ENCODE assay signal across 10 mouse cellular contexts in genomic region chr10:21636711-21637081, GRCm38 (mm10). TPM values are rescaled to one million over a fixed set of nuclear protein-coding genes. Genes with fewer than 3 reads are reported as not detected.
A peak's percentile ranks its signal among the peaks of the same experiment; 100 is the strongest.
DNase-seq lines count a peak whose midpoint lies in the region; ATAC-seq and TF ChIP-seq lines count a peak whose summit lies in the region.
"Had no signal": no experiment of that assay in that cellular context is flagged by ENCODE, and none has a peak within 500 bp of the region (broad histone marks: within the 10 kb centered on the region; RNA-seq: fewer than 3 reads in every experiment).

No protein-coding gene starts in this region.

- TF ChIP-seq EP300 in MEL (IDR thresholded peaks at IDR 0.05; ENCODE audit: low read depth in 1 of 2, low read length in 2 of 2), result no peak

- 30% methylated on average over 6 of the region's 6 CpGs for WGBS in heart, embryonic 14.5 days
- WGBS in forebrain, embryonic 11.5 days, result 85% methylated on average over 6 of the region's 6 CpGs

- no peak overlapping the region for H3K9ac ChIP-seq in MEL (ENCODE audit: control insufficient read depth, low read depth, low read length, poor library complexity, severe bottlenecking)
- H3K9ac ChIP-seq in heart, embryonic 14.5 days (ENCODE audit: low read length), result no peak overlapping the region
- no peak overlapping the region for H3K9ac ChIP-seq in forebrain, embryonic 11.5 days (ENCODE audit: low read length)
- H3K9ac ChIP-seq: limb, embryonic 12.5 days had no signal

- no peak overlapping the region for H3K27ac ChIP-seq in MEL (ENCODE audit: control insufficient read depth, low read depth, low read length)
- peak overlapping the region in 1 of 2 experiments; percentile 29; a peak in 2 of 4 replicates for H3K27ac ChIP-seq in heart, embryonic 14.5 days (replicated peaks in 1 of 2; ENCODE audit: control insufficient read depth in 1 of 2, insufficient read depth in 1 of 2, low read depth in 2 of 2, low read length in 2 of 2)
- H3K27ac ChIP-seq in forebrain, embryonic 11.5 days (ENCODE audit: low read depth, low read length), result no peak overlapping the region

- peaks cover 0 to 4% of the 10 kb centered on the region in 2 experiments; a peak in 3 of 4 replicates for H3K27me3 ChIP-seq in MEL (ENCODE audit: control insufficient read depth in 1 of 2, insufficient read depth in 2 of 2, low read length in 2 of 2)
- H3K27me3 ChIP-seq in heart, embryonic 14.5 days (ENCODE audit: control insufficient read depth, insufficient read depth, low read length), result no peaks in the 10 kb centered on the region
- H3K27me3 ChIP-seq in forebrain, embryonic 11.5 days (ENCODE audit: control insufficient read depth, insufficient read depth, low read length), result no peaks in the 10 kb centered on the region
- H3K27me3 ChIP-seq: limb, embryonic 12.5 days had no signal

- no peak overlapping the region for H3K4me2 ChIP-seq in heart, embryonic 14.5 days (ENCODE audit: low read length)
- H3K4me2 ChIP-seq in forebrain, embryonic 11.5 days (ENCODE audit: low read depth, low read length, severe bottlenecking), result no peak overlapping the region
- H3K4me2 ChIP-seq: limb, embryonic 12.5 days had no signal

- peak; percentile 78 for ATAC-seq in heart, embryonic 14.5 days (ENCODE audit: insufficient number of reproducible peaks, insufficient read depth, low FRiP score, low read depth)
- no peak for ATAC-seq in erythroblast, adult 5-6 weeks (replicated peaks; ENCODE audit: low FRiP score, poor library complexity, severe bottlenecking)
- no peak for ATAC-seq in forebrain, embryonic 11.5 days (replicated peaks; ENCODE audit: low FRiP score)

- peak; percentile 11 for DNase-seq in embryo, embryonic 10 days (ENCODE audit: low spot score)
- DNase-seq in embryo, embryonic 9.5 days (ENCODE audit: extremely low spot score), result no peak
- peak; percentile 30 for DNase-seq in MEL (ENCODE audit: low read depth, low spot score)
- DNase-seq in kidney, postnatal 25 days, result peak; percentile 56 to 74
- no peak for DNase-seq in T-cell, adult 2 months (ENCODE audit: low spot score)
- no peak for DNase-seq in forebrain, embryonic 11.5 days (ENCODE audit: low spot score)

- TF ChIP-seq POLR2A in MEL (IDR thresholded peaks at IDR 0.05; ENCODE audit: control insufficient read depth in 1 of 2, insufficient read depth in 1 of 2, low read depth in 1 of 2, low read length in 2 of 2, poor library complexity in 1 of 2), result no peak

- no peak for TF ChIP-seq RAD21 in MEL (IDR thresholded peaks at IDR 0.05; ENCODE audit: low read depth, low read length)

- H3K9me3 ChIP-seq in MEL (replicated peaks; ENCODE audit: insufficient read depth, low read length), result no peaks in the 10 kb centered on the region
- no peaks in the 10 kb centered on the region for H3K9me3 ChIP-seq in heart, embryonic 14.5 days (ENCODE audit: control insufficient read depth, low read length)
- no peaks in the 10 kb centered on the region for H3K9me3 ChIP-seq in forebrain, embryonic 11.5 days (ENCODE audit: control insufficient read depth, low read length)
- H3K9me3 ChIP-seq: limb, embryonic 12.5 days had no signal

- no peaks in the 10 kb centered on the region for H3K79me2 ChIP-seq in MEL (ENCODE audit: control insufficient read depth, insufficient read depth, low read length, poor library complexity)

- no peak overlapping the region for H3K4me3 ChIP-seq in MEL (ENCODE audit: control insufficient read depth in 1 of 2, insufficient read depth in 1 of 2, low read depth in 2 of 2, low read length in 2 of 2)
- H3K4me3 ChIP-seq in heart, embryonic 14.5 days (ENCODE audit: control insufficient read depth in 1 of 2, insufficient read depth in 1 of 2, low read depth in 1 of 2, low read length in 2 of 2), result no peak overlapping the region
- H3K4me3 ChIP-seq in forebrain, embryonic 11.5 days (ENCODE audit: low read depth, low read length), result no peak overlapping the region
- H3K4me3 ChIP-seq: limb, embryonic 12.5 days had no signal

- no peaks in the 10 kb centered on the region; a peak in 1 of 4 replicates for H3K4me1 ChIP-seq in MEL (ENCODE audit: control insufficient read depth in 1 of 2, insufficient read depth in 2 of 2, low read length in 2 of 2)
- peaks cover 3 to 13% of the 10 kb centered on the region in 2 experiments for H3K4me1 ChIP-seq in heart, embryonic 14.5 days (ENCODE audit: control insufficient read depth in 2 of 2, insufficient read depth in 2 of 2, low read length in 2 of 2)
- no peaks in the 10 kb centered on the region for H3K4me1 ChIP-seq in forebrain, embryonic 11.5 days (replicated peaks; ENCODE audit: control insufficient read depth, insufficient read depth, low read length)
- H3K4me1 ChIP-seq: limb, embryonic 12.5 days had no signal

- no peak for TF ChIP-seq CTCF in MEL (IDR thresholded peaks at IDR 0.05 in 2 of 3, conservative IDR thresholded peaks at IDR 0.05 in 1 of 3; ENCODE audit: control insufficient read depth in 1 of 3, insufficient read depth in 1 of 3, low read depth in 2 of 3, low read length in 3 of 3, poor library complexity in 1 of 3, severe bottlenecking in 1 of 3)

- H3K36me3 ChIP-seq in MEL (ENCODE audit: control insufficient read depth in 1 of 2, insufficient read depth in 2 of 2, low read length in 2 of 2), result no peaks in the 10 kb centered on the region
- no peaks in the 10 kb centered on the region for H3K36me3 ChIP-seq in heart, embryonic 14.5 days (ENCODE audit: control insufficient read depth, insufficient read depth, low read length)
- H3K36me3 ChIP-seq in forebrain, embryonic 11.5 days (ENCODE audit: control insufficient read depth, insufficient read depth, low read length), result no peaks in the 10 kb centered on the region
- H3K36me3 ChIP-seq: limb, embryonic 12.5 days had no signal

TF ChIP-seq in MEL, 35 proteins besides CTCF, POLR2A, EP300 and RAD21:
- 0 out of 2 replicates have a peak, but pooled peaks have one; percentile 39 for TF ChIP-seq ETS1 (IDR thresholded peaks at IDR 0.05; ENCODE audit: low read depth, low read length)
- no peak for TF ChIP-seq ZKSCAN1 (IDR thresholded peaks at IDR 0.05; ENCODE audit: low read depth, low read length)

RNA-seq across cellular contexts. Expression of gene 1700020N01Rik, which starts 43.8 kb away (rescaled TPM):
- total RNA-seq in MEL (2012; rRNA removed), result not detected in 2 replicates
- under 1 TPM in 1 of 2 experiments, not detected in 1; 0.60 TPM for polyA plus RNA-seq in MEL (2012; ENCODE audit: insufficient read depth in 1 of 2, insufficient read length in 2 of 2, low read depth in 1 of 2, low replicate concordance in 2 of 2, missing spikeins in 1 of 2)
- 0.19 and 0.26 TPM in 2 replicates for polyA plus RNA-seq in heart, embryonic 14.5 days (2014; fragmentation: Nextera tagmentation; extraction: Ambion mirVana)
- total RNA-seq in erythroblast, adult 5-6 weeks (2015; ENCODE audit: low replicate concordance), result not detected in 2 replicates
- not detected in 2 replicates for total RNA-seq in erythroblast, adult 5-6 weeks (2017; ENCODE audit: low replicate concordance)
- polyA plus RNA-seq in forebrain, embryonic 11.5 days (2014; fragmentation: Nextera tagmentation; extraction: Ambion mirVana), result not detected in 2 replicates
- polyA plus RNA-seq: cerebellum, adult 2 months; limb, embryonic 12.5 days had no signal

Comparison
In these comparisons a context has a peak if more than half of its experiments do, and no peak if none do; other contexts are left out.
1. DNase-seq: peak in embryo, embryonic 10 days (single experiment), MEL (single experiment) and kidney, postnatal 25 days (2 of 2); none in embryo, embryonic 9.5 days (single experiment), T-cell, adult 2 months (single experiment) and forebrain, embryonic 11.5 days (single experiment).